Mouse (Mus musculus) erythroid progenitor cell, adult 5-6 weeks (primary cell): ENCODE results near the gene Ccm2. TPM values are rescaled to one million over a fixed set of nuclear protein-coding genes. Genes with fewer than 3 reads are reported as not detected.

Source experiments
- ATAC-seq: replicated peaks from 2 replicates; pipeline ENCODE4 v1.8.0; 2016; ENCODE audit warnings: moderate number of reproducible peaks, mild to moderate bottlenecking, moderate TSS enrichment, inconsistent platforms; ENCODE audit not compliant: poor library complexity, low FRiP score, severe bottlenecking
- total RNA-seq, 2 experiments: library from RNA; stranded (forward) in 1 of 2; stranded (reverse) in 1 of 2; fragments of 150-400 nt in 1 of 2; fragments of 186-747, 209-891 nt in 1 of 2; gene quantifications; 2 replicates each; pipeline versions ENCODE4 v1.2.3 to v1.2.4; 2015 to 2017; ENCODE audit warnings: low replicate concordance in 2 of 2

The Ccm2 gene
- total RNA-seq, 2 experiments from 2014 or later, result 9.8 to 30.6 TPM

DNA sequence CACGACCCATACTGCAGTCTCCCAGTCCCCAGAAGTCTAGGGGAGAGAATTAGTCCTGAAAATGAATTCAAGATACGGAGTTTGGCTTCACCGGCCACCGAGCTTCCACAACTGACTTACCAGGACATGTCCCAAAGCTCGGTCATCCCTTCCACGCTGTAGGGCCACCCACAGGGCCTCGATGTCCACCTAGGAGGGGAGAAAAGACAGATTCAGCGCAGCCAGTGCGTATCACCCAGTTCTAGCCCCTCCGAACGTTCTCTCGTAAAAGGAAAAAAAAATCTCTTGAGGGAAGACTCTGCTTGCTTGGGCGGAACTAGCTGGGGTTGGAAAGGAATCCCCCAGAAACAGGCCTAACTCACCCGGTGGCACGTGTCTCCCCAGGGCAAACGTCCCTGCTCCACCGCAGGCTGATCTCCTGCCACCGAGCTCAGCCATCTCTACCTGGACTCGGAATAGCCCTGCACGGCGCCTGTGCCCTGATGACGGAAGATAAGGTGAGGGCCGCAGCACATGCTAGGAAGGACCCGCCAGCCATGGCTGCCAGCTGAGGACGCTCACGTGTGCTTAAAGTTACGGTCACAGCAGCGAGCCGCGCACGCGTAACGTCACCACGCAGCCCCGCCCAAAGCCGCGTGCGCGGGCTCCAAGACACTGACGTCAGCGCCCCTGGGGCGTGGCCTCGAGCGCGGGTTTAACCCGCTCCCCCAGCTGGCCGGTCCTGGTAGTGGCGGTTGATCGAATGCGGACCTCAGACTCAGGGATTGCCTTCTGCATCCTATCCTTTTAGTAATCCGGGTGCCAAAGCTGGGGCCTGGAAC lies 18.3 kb upstream of the Ccm2 start:
- peak; percentile 99 for ATAC-seq

DNA sequence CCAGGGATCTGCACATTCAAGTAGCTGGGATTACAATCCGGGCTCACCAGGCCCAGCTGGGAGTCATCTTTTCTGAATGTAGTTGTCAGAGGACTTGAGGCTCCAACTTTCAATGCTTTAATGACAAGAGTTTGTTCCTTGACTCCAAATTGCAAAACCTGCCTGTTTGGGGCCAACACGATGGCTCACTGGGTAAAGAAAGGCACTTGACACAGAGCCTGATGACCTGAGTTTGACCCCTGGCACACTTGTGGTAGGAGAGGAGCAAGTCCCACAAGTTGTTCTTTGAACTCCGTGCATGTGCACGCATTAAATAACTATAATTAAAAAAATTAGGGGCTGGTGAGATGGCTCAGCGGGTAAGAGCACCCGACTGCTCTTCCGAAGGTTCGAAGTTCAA lies 16.7 kb upstream of the Ccm2 start:
- ATAC-seq, result no peak

DNA sequence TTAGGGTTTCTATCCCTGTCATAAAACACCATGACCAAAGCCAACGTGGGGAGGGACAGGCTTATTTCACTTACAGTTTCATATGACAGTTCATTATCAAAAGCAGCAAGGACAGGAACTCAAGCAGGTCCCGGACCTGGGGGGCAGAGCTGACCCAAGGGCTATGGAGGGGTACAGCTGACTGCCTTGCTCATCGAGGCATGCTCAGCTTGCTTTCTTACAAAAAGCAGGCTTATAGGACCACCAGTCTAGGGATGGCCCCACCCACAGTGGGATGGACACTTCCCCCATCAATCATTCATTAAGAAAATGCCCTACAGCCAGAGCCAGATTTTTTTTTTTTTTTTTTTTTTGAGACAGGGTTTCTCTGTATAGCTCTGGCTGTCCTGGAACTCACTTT lies 15.9 kb upstream of the Ccm2 start:
- ATAC-seq, result no peak

DNA sequence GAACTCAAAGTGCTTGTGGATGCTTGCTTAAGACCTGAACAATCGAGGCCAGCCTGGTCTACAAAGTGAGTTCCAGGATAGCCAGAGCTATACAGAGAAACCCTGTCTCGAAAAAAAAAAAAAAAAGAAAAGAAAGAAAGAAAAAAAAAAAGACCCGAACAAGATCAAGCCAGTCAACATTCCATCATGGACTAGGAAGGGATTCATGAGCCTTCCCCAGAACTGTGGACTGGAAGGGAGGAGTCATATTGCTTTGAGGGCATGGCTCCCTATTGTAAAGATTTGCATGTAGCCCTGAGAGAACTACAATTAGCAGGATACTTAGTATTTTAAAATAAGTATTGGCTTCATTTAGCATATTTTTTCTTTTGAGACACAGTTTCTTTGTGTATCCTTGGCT lies 2.0 kb upstream of the Ccm2 start:
- ATAC-seq, result no peak

DNA sequence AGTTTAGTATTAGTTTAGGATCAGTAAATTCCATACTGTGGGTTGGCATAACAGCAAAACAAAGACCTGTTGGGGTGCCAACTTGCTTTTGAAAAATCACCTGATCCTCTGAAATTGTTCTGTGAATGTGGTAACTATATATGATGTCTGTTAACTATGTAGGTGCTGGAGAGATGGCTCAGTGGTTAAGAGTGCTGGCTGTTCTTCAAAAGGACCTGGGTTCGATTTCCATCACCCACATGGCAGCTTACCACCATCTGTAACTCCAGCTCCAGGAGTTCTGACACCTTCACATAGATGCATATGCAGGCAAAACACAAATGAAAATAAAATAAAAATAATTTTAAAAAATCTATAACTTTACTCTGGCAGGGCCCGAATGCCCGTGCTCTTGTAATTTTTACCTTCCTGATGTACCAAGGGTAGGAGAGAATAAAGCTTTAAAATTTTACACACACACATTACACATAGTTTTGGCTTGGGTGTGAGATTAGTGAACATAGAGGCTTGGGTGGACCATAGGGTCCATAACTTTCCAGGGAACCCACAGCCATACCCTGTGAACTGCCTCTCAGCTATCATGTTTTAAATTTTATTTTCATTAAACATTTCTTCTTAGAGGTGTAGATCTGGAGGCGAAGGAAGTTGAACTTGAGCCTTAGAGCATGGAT lies 1.4 kb upstream of the Ccm2 start:
- ATAC-seq, result no peak

DNA sequence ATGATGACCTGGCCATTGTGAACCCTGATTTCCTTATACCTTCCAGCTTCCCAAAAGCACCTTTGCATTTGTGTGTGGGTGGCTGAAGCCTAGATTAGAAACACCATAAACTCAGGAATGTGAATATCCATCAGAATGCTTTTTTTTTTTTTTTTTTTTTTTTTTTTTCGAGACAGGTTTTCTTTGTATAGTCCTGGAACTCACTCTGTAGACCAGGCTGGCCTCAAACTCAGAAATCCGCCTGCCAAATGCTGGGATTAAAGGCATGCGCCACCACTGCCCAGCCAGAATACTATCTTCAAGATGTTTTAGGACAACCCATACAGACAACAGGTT lies 862 bp upstream of the Ccm2 start:
- ATAC-seq, result no peak

DNA sequence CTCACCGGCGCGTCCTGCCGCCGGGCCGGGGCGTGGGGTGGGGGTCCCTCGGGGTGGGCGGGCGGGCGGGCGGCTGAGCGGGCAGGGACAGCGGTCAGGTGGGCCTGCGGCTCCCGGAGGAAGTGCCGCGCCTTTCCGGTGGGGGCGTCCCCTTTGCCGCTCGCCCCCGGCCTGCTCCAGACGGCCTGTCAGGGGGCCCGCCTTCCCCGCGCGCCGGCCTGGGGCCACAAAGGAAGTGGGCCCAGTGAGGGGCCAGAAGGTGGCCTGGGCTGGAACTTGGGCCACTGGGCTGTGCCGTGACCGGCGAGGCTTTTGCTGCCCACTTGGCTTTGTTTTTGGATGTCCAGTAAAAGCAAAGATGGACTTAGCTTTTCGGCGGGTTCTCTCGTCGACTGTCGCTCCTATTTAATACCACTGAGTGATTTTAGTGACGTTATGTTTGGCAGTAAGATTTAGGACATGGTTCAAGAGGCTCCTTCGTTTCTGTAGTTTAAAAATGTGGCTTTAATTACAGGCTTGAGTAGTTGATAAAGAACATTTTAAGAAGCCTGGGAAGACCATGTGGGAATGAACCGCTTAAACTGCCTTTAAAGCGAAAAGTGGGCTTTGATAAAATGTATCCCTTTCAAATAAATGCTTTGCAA lies 472 bp downstream of the Ccm2 start:
- ATAC-seq, result no peak

DNA sequence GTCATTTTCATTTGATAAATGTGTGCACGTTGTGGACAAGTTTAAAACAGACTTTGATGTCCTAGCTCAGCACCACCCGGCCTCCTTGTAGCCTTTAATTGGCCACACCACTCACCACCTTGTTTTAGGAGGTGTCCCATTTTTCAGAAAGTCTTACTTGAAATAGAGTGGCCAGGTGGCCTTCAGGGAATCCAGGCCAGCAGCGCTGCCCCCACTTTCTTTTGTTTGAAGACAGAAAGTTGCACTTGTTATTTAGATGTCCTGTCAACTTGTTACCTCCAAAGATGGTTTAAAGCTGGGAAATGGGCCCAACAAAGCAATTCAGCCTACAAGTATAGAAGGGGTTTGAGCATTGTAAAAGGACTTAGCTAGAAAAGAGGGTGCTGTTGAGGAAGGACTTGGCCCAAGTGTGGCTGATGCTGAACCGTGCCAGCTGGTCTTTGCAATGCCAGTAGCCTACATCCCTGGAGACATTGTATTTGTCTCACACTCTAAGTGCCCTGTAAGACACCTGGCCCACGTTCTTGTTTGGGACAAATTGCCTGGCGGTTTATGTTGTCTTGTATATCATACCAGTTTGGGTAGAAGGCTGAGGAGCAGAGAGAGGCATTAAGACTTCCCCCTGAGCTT lies 1.1 kb downstream of the Ccm2 start:
- ATAC-seq, result no peak

DNA sequence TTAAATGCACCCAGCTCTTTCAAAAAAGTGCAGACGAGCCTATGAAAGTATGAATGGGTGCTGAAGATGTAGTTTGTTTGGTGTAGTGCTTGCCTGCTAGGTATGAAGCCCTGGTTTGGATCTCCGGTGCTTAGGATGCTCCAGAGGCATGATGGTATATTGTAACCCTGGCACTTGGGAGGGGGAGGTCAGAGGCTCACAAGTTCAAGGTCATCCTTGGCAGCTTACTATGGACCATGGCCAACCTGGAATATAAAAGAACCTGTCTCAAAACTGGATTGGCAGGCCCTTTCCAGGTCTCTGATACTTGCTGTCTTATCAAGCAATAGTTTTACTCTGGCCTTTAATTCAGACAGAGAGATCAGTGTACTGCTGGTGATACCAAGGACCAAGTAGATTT lies 3.1 kb downstream of the Ccm2 start:
- ATAC-seq, result no peak

DNA sequence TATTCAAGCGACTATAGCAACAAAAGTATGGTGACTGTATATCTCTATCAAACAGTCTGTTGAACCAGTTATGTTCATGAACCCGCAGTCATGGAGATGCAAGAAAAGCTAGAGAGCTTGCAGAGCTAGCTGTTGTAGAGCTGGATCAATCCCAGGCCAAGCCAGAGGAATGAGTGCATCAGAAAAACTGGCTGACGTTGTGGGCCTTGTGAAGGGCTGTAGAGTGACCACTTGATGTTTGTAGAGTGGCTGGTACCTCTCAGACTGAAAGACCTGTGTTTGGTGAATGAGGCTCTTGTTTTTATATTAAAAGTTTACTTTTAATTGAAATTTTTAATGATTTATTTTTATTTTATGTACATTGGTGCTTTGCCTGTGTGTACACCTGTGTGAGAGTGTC lies 3.5 kb downstream of the Ccm2 start:
- ATAC-seq, result no peak

DNA sequence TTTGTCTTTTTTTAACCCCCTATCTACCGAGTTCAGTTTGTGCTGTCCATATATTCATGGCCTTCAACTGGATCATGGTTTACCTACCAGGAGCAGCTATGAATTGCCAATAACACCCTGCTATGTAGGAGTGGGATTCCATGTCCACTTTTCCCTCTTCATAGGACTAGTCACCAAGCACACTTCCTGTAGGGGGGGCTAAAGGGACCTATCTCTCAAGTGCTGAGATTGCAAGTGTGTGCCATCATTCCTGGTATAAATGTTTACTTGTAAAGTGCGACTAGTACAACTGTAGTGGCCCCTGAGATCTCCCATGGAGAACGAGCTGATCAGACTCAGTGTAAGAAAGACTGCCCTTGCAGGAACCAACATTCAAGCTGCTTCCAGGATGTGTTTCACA lies 11.5 kb downstream of the Ccm2 start:
- ATAC-seq, result no peak

DNA sequence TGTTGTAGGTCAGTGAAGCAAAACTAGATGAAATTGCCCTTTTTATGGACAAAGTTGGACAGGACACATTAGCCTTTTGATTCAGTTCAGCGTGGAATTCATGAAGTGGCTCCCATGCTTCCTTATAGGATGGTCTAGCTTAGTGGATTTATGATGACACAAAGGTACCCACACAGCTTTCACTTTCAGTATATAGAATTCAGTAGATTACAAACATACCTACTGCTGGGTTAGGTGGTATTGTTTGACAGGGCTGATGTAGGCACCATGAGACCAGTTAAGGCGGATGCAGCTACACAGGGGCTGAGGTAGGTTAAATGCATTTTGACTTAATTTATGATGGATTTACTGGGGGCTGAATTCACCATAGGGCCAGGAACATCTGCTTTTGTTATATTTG lies 13.3 kb downstream of the Ccm2 start:
- ATAC-seq, result no peak

DNA sequence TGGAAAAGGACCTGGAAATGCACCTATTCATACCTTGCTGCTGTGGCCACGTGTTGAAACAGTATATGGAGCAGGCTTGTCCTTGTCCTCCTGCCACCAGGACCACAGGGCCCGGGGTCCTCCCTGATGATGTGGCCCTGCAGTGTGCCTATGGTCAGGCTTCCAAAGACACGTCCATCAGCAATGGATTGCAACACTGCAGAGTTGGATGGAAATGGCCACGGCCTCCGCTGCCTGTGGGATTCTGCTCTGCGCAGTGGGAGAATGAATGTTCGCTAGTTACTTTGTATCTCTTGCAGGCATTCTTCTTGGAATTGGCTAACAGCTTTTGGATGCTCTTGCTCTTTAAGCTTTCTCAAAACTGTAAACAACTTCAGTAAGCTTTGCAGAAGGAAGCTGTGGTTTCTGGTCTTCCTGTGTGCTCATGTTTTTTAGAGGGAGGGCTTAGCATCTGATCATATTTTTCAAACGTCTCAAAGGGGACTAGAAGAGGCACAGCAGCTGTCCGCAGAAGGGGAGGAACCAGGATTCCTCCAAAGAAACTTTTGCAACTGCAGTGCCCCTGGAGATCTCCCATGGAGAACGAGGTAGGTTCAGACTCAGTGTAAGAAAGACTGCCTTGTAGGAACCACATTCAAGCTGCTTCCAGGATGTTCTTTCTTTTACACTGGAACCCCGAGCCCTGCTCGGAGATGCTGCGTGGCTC lies 14.1 kb downstream of the Ccm2 start:
- ATAC-seq, result no peak

DNA sequence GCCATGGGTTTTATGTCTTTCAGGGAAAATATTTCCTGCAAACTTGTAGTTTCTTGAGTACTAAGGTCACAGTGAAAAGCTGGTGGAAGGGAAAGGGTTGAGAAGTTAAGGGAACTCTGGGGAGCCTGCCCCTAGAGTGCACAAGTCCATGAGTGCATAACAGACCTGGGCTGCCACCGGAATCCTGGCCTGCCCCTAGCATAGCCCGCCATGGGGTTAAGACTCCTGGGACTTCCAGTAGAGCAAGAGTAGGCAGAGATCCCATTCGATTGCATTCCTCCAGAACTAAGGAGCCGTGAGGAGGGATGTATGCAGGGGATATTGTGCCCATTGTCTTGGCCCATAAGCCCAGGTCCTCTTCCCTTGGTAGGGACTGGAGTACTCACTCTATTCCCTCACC lies 14.8 kb downstream of the Ccm2 start:
- ATAC-seq, result no peak

DNA sequence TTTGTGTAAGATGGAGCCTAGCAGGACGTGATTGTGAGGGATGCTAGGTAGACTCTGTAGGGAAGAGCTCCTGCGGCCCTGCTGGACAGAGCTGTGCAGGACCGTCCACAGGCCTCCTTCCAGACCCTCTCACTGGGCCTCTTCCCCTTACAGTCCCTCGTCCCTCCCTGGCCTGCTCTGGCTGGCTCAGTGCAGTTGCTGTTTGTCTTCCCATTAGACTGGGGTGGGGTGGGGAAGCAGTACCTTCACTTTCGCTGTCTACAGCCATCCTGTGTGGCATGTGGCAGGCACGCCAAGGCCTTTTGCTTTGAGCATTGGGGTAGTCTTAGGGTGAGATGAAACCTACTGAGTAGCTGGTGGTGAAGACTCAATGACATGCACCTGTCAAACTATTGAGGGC lies 15.7 kb downstream of the Ccm2 start:
- ATAC-seq, result no peak

DNA sequence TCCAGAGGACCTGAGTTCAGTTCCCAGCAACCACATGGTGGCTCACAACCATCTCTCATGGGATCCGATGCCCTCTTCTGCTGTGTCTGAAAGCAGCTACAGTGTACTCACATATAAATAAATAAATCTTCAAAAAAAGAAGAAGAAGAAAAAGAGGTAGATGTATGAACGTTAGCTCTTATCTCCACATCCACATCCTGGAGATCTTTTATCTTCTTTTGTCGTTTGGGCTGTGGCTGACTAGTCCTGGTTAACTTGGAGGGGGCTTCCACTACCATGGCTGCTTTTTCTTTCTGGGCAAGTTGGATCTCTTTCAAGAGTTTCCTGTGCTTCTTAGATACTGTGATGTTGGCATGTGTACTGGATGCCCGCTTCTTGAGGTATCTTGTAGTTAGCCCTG lies 16.5 kb downstream of the Ccm2 start:
- no peak for ATAC-seq

DNA sequence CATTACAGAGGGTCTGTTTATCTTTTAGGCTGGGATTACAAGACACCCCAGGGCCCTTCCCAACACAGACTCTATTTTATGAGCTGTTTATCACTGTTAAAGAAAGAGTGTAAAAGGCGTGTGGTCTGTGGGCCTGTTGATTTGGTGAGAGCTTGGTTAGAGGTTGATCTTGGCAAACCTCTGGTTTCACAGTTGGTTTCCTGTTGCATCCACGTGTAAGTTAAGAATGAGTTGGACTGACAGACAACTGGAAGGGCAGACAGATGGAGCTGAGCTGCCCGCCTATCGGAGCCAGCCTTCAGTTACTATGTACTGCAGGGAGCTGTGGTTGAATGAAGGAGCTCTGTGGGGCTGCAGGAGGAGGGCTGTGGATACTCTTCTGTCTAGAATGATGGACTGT lies 19.8 kb downstream of the Ccm2 start:
- ATAC-seq, result no peak

DNA sequence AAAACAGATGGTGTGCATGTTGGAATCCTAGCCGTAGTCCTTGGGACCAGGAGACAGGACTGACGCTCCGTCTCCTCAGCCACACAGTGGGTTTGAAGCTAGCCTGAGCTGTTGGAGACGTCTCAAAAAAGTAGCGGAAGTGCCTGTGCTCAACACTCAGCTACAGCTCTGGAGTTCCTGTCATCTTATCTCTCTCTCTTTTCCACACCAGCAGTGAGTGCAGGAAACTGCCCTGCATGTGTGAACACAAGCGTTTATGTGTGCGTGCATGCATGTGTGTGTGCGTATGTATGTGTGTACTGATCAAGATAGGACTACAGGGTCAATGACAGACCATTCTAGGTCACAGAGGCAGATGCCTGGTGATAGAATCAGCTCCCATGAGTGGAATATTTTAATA lies 21.3 kb downstream of the Ccm2 start:
- peak; percentile 40 for ATAC-seq

DNA sequence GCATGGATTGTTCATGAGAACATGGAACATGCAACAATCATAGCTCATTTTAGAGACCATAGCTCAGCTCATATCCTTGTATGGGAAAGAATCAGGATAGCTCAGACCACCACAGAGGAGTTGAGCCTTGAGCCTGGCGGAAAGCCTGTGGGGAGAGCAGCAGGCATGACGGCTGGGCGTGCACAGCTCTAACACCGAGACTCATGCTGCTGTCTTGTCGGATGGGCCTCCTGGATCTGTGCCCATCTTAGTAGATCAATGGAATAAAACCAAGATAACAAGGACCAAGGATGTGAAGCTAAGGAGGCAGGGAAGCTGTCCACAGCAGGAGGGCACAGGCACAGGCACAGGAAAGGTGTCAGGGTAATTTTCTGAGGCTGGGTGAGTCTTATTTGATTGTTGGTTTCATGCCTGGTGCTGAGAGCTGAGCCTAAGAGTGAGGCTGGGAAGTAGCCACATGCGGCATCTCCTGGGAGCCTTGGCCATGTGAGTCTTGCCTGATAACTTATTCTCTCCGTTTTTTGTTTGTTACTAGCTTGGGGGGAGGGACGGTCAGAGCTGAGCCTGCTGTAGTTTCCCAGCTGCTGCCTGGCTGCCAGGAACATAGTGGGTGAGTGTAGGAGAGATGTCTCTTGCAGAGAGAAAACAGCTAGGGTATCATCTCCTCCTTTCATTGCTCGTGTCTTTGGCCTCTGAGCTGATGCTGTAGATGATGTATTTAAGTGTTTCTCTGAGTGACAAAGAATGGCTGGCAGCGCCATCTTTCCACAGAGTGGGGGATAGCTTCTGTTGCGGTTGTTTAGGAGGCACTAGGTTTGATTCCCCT lies 22.1 kb downstream of the Ccm2 start:
- no peak for ATAC-seq

DNA sequence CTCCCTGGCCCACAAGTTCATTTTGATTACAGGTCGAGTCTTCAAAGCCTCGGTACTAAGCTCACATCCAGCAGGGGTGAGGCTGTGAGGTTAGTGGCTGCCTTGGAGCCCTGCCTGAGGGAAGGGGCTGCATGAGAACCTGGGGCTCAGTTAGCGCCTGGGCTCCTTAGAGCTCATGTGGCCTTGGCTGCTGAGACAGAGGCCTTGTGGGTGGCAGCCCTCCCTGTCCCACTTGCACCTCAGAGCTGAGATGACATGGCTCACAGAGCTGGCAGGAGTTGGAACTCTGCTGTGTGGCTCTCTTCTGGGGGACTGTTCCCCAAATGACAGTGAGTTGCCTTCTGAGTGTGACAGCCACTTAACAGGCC lies 22.7 kb downstream of the Ccm2 start:
- no peak for ATAC-seq
